Mouse (Mus musculus): ENCODE measurements at regions not wholly inside any gene's neighbourhood (a gene's known extent, or its start where the extent isn't known, plus 50 kb on each side); places are given as distances from the start of the nearest gene placed in this dataset.
A peak's percentile ranks its signal among the peaks of the same experiment; 100 is the strongest.

GRCm38 (mm10) chr6:117366563-117366962, 198.2 kb downstream of the Cxcl12 start:
- DNase-seq (ENCODE audit: extremely low read depth): no peak
- Histone ChIP-seq H3K27me3 (replicated peaks) (peaks cover 52% of the 10 kb centered on the region), H3K4me1 (ENCODE audit: control insufficient read depth in 1 of 2, insufficient read depth in 2 of 2) (no peaks in the 10 kb centered on the region), H3K9ac (ENCODE audit: insufficient read depth, low read depth) (no peak overlapping the region), H3K4me3 (replicated peaks in 1 of 3; ENCODE audit: low read depth in 2 of 3, low read length in 2 of 3, poor library complexity in 1 of 3) (no peak overlapping the region), H3K79me2 (replicated peaks; ENCODE audit: control insufficient read depth, extremely low read depth, insufficient read depth, poor library complexity, severe bottlenecking) (no peaks in the 10 kb centered on the region), H3K27ac (ENCODE audit: insufficient read depth, low read depth) (no peak overlapping the region), H3K36me3 (replicated peaks in 1 of 2; ENCODE audit: control insufficient read depth in 1 of 2, insufficient read depth in 1 of 2, low read length in 1 of 2) (no peaks in the 10 kb centered on the region), H3K9me3 (replicated peaks; ENCODE audit: low read length) (peaks cover 2% of the 10 kb centered on the region), H3K4me2 (ENCODE audit: insufficient read depth, low read depth, poor library complexity, severe bottlenecking) (no peak overlapping the region)
- dilution Hi-C loops (cut with MboI; ENCODE audit: extremely low pct_ligation_motif_present, extremely low pct_unique_long_range_greater_than_20kb, low sequenced_read_pairs): no loop called here
- in situ Hi-C loops (cut with MboI; ENCODE audit: low pct_ligation_motif_present, low pct_unique_long_range_greater_than_20kb, low sequenced_read_pairs): no loop called here
- no peak for TF ChIP-seq CHD1 (IDR thresholded peaks at IDR 0.05; ENCODE audit: low read depth, low read length)
- no peak for TF ChIP-seq USF1 (IDR thresholded peaks at IDR 0.05; ENCODE audit: low read depth, low read length)
- TF ChIP-seq ELF1 (IDR thresholded peaks at IDR 0.05; ENCODE audit: low read depth, low read length): no peak
- TF ChIP-seq SIN3A (IDR thresholded peaks at IDR 0.05; ENCODE audit: low read length): no peak
- TF ChIP-seq GABPA (IDR thresholded peaks at IDR 0.05; ENCODE audit: insufficient replicate concordance, low read depth, low read length): no peak
- no peak for TF ChIP-seq RAD21 (IDR thresholded peaks at IDR 0.05; ENCODE audit: low read depth, low read length)
- no peak for TF ChIP-seq KAT2A (IDR thresholded peaks at IDR 0.05; ENCODE audit: insufficient replicate concordance, low read length)
- TF ChIP-seq TCF12 (IDR thresholded peaks at IDR 0.05; ENCODE audit: low read depth, low read length): no peak
- no peak for TF ChIP-seq MYC (IDR thresholded peaks at IDR 0.05; ENCODE audit: low read depth, low read length)

GRCm38 (mm10) chr6:117375989-117376388, 207.7 kb downstream of the Cxcl12 start:
- Histone ChIP-seq H3K9ac (ENCODE audit: insufficient read depth, low read depth) (no peak overlapping the region), H3K79me2 (replicated peaks; ENCODE audit: control insufficient read depth, extremely low read depth, insufficient read depth, poor library complexity, severe bottlenecking) (no peaks in the 10 kb centered on the region), H3K36me3 (replicated peaks in 1 of 2; ENCODE audit: control insufficient read depth in 1 of 2, insufficient read depth in 1 of 2, low read length in 1 of 2) (no peaks in the 10 kb centered on the region), H3K27ac (ENCODE audit: insufficient read depth, low read depth) (no peak overlapping the region), H3K9me3 (replicated peaks; ENCODE audit: low read length) (peaks cover 11% of the 10 kb centered on the region), H3K4me2 (ENCODE audit: insufficient read depth, low read depth, poor library complexity, severe bottlenecking) (no peak overlapping the region), H3K27me3 (replicated peaks) (peaks cover 68% of the 10 kb centered on the region), H3K4me3 (replicated peaks in 1 of 3; ENCODE audit: low read depth in 2 of 3, low read length in 2 of 3, poor library complexity in 1 of 3) (no peak overlapping the region), H3K4me1 (ENCODE audit: control insufficient read depth in 1 of 2, insufficient read depth in 2 of 2) (no peaks in the 10 kb centered on the region)
- TF ChIP-seq GABPA (IDR thresholded peaks at IDR 0.05; ENCODE audit: insufficient replicate concordance, low read depth, low read length) (no peak), CTCF (conservative IDR thresholded peaks at IDR 0.05 in 1 of 2, IDR thresholded peaks at IDR 0.05 in 1 of 2; ENCODE audit: low read depth in 2 of 2, low read length in 2 of 2) (peak in 1 of 2 experiments; percentile 31; a peak in 1 of 4 replicates)
- dilution Hi-C loops (cut with MboI; ENCODE audit: extremely low pct_ligation_motif_present, extremely low pct_unique_long_range_greater_than_20kb, low sequenced_read_pairs): no loop called here
- DNase-seq (ENCODE audit: extremely low read depth): peak; percentile 2
- in situ Hi-C loops (cut with MboI; ENCODE audit: low pct_ligation_motif_present, low pct_unique_long_range_greater_than_20kb, low sequenced_read_pairs): no loop called here

- dilution Hi-C loops (cut with MboI; ENCODE audit: extremely low pct_ligation_motif_present, extremely low pct_unique_long_range_greater_than_20kb, low sequenced_read_pairs): no loop called here
- DNase-seq (ENCODE audit: extremely low read depth): no peak
- Histone ChIP-seq H3K4me2 (ENCODE audit: insufficient read depth, low read depth, poor library complexity, severe bottlenecking) (no peak overlapping the region), H3K9ac (ENCODE audit: insufficient read depth, low read depth) (no peak overlapping the region), H3K4me3 (replicated peaks in 1 of 3; ENCODE audit: low read depth in 2 of 3, low read length in 2 of 3, poor library complexity in 1 of 3) (no peak overlapping the region), H3K36me3 (replicated peaks in 1 of 2; ENCODE audit: control insufficient read depth in 1 of 2, insufficient read depth in 1 of 2, low read length in 1 of 2) (no peaks in the 10 kb centered on the region), H3K79me2 (replicated peaks; ENCODE audit: control insufficient read depth, extremely low read depth, insufficient read depth, poor library complexity, severe bottlenecking) (no peaks in the 10 kb centered on the region), H3K9me3 (replicated peaks; ENCODE audit: low read length) (peaks cover 11% of the 10 kb centered on the region), H3K4me1 (ENCODE audit: control insufficient read depth in 1 of 2, insufficient read depth in 2 of 2) (no peaks in the 10 kb centered on the region), H3K27ac (ENCODE audit: insufficient read depth, low read depth) (no peak overlapping the region), H3K27me3 (replicated peaks) (peaks cover 62% of the 10 kb centered on the region)
- TF ChIP-seq MEF2A (IDR thresholded peaks at IDR 0.05; ENCODE audit: borderline replicate concordance, low read depth, low read length): no peak
- no peak for TF ChIP-seq NELFE (IDR thresholded peaks at IDR 0.05; ENCODE audit: low read depth, low read length)
- TF ChIP-seq ZKSCAN1 (IDR thresholded peaks at IDR 0.05; ENCODE audit: borderline replicate concordance, low read depth, low read length): no peak
- TF ChIP-seq MXI1 (IDR thresholded peaks at IDR 0.05; ENCODE audit: low read depth, low read length): no peak
- TF ChIP-seq ZNF384 (IDR thresholded peaks at IDR 0.05; ENCODE audit: low read depth, low read length): no peak
- no peak for TF ChIP-seq EP300 (IDR thresholded peaks at IDR 0.05; ENCODE audit: low read length)
- no peak for TF ChIP-seq CHD2 (IDR thresholded peaks at IDR 0.05; ENCODE audit: low read length)
- no peak; the same call in 1 of the 2 replicates for TF ChIP-seq USF1 (IDR thresholded peaks at IDR 0.05; ENCODE audit: low read depth, low read length)
- TF ChIP-seq MAZ (IDR thresholded peaks at IDR 0.05; ENCODE audit: low read depth, low read length): no peak
- TF ChIP-seq MAFK (IDR thresholded peaks at IDR 0.05; ENCODE audit: insufficient replicate concordance, low read length): no peak
- in situ Hi-C loops (cut with MboI; ENCODE audit: low pct_ligation_motif_present, low pct_unique_long_range_greater_than_20kb, low sequenced_read_pairs): no loop called here
Observed at GRCm38 (mm10) chr6:117379904-117380303, 211.6 kb downstream of the Cxcl12 start.
